Mouse (Mus musculus) liver, postnatal 0 days (tissue): ENCODE results near the gene Tex29.

ENCODE experiments used
- CTCF ChIP-seq: sonication (generic); IDR thresholded peaks from 2 replicates; pipeline ENCODE4 v1.5.1; 2016; ENCODE audit warnings: antibody characterized with exemption, low read depth
- EP300 ChIP-seq: IDR thresholded peaks from 2 replicates; pipeline ENCODE4 v1.6.1; 2016; ENCODE audit warnings: antibody characterized with exemption, low read depth, mild to moderate bottlenecking

GRCm38 (mm10) chr8:11806252-11806651 is 34.0 kb upstream of the Tex29 start:
- TF ChIP-seq CTCF (no peak), EP300 (no peak)
